Mouse (Mus musculus) myocyte (in vitro differentiated cells): ENCODE results near the gene Sacs.

ENCODE experiments used
- CEBPB ChIP-seq: IDR thresholded peaks from 2 replicates; pipeline ENCODE4 v1.6.1; 2011; ENCODE audit warnings: mild to moderate bottlenecking, moderate library complexity; ENCODE audit not compliant: poor library complexity, insufficient read depth, severe bottlenecking
- E2F4 ChIP-seq: IDR thresholded peaks from one replicate; pipeline ENCODE4 v1.6.1; 2011; ENCODE audit warnings: mild to moderate bottlenecking, control low read depth, moderate library complexity; ENCODE audit not compliant: insufficient read depth
- MAX ChIP-seq: IDR thresholded peaks from one replicate; pipeline ENCODE4 v1.6.1; 2011; ENCODE audit warnings: low read depth, mild to moderate bottlenecking, control low read depth
- MYOG ChIP-seq, 3 experiments: IDR thresholded peaks; one replicate each; pipeline ENCODE4 v1.6.1; 2011; ENCODE audit warnings: control low read depth in 2 of 3, low read depth in 2 of 3, mild to moderate bottlenecking in 2 of 3; ENCODE audit not compliant: insufficient read length in 2 of 3, control insufficient read depth in 1 of 3, insufficient read depth in 1 of 3
- POLR2A ChIP-seq: IDR thresholded peaks from one replicate; pipeline ENCODE4 v1.6.1; 2011; ENCODE audit warnings: low read depth, mild to moderate bottlenecking, control low read depth, moderate library complexity; ENCODE audit not compliant: insufficient read length
- POLR2AphosphoS2 ChIP-seq: IDR thresholded peaks from one replicate; pipeline ENCODE4 v1.6.1; 2011; ENCODE audit warnings: low read depth, control low read depth; ENCODE audit not compliant: insufficient read length
- SRF ChIP-seq: IDR thresholded peaks from one replicate; pipeline ENCODE4 v1.6.1; 2011; ENCODE audit warnings: low read depth; ENCODE audit not compliant: control insufficient read depth, insufficient read length
- TCF12 ChIP-seq: IDR thresholded peaks from one replicate; pipeline ENCODE4 v1.6.1; 2011; ENCODE audit warnings: mild to moderate bottlenecking, control low read depth; ENCODE audit not compliant: poor library complexity, insufficient read depth, severe bottlenecking
- TCF3 ChIP-seq: IDR thresholded peaks from one replicate; pipeline ENCODE4 v1.6.1; 2011; ENCODE audit warnings: low read depth, control low read depth; ENCODE audit not compliant: insufficient read length
- USF1 ChIP-seq: IDR thresholded peaks from one replicate; pipeline ENCODE4 v1.6.1; 2011; ENCODE audit warnings: low read depth, mild to moderate bottlenecking, control low read depth, moderate library complexity

- TF ChIP-seq USF1 (no peak), MAX (no peak), POLR2A (no peak), E2F4 (no peak), CEBPB (no peak), POLR2AphosphoS2 (no peak), TCF3 (no peak), TCF12 (peak; percentile 43), MYOG (IDR thresholded peaks at IDR 0.05; ENCODE audit: control insufficient read depth in 1 of 3, insufficient read depth in 1 of 3, insufficient read length in 2 of 3, low read depth in 2 of 3) (peak in 1 of 3 experiments; percentile 84), SRF (no peak)
Observed at GRCm38 (mm10) chr14:61259084-61259483, 120.8 kb downstream of the Sacs start.
